Mouse (Mus musculus): ENCODE results near the gene Gm10643. TPM values are rescaled to one million over a fixed set of nuclear protein-coding genes. Genes with fewer than 3 reads are reported as not detected.

The Gm10643 gene
- polyA plus RNA-seq, 1 experiment from 2014 or later: 1.2 TPM

DNA sequence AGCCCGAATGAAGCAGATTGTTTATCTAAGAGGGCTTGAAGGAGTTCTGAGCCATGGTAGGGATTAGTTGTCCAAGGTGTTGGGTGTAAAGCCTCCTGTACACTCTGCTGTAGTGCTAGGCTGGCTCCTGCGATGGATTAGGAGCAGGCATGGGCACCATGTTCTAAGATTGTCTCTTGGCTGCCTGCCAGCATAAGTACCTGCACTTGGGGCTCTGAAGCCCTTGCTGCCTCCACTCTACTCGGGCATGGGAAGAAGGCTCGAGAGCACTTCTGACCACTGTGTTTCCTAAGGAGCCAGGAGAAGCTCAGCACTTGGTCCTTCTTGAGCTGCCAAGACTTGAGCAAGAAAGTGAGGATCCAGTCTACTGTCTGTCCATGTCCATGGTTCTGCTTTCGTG is 14.3 kb upstream of the Gm10643 start:
- DNase-seq (ENCODE audit: low spot score) (no peak), ATAC-seq (replicated peaks; ENCODE audit: insufficient number of reproducible peaks, low FRiP score, low TSS enrichment, low read depth) (no peak)
- H3K27me3 ChIP-seq (ENCODE audit: control insufficient read depth, insufficient read depth, low read length): no peaks in the 10 kb centered on the region
- H3K4me1 ChIP-seq (ENCODE audit: control insufficient read depth, insufficient read depth, low read length): no peaks in the 10 kb centered on the region
- H3K36me3 ChIP-seq (replicated peaks; ENCODE audit: control insufficient read depth, insufficient read depth, low read depth, low read length): peaks cover 3% of the 10 kb centered on the region; the same call in 1 of the 2 replicates
- H3K9ac ChIP-seq (replicated peaks; ENCODE audit: low read length): no peak overlapping the region
- no peak overlapping the region for H3K27ac ChIP-seq (replicated peaks; ENCODE audit: low read depth, low read length)
- WGBS: 90% methylated on average over 5 of the region's 5 CpGs
- no peak overlapping the region for H3K4me3 ChIP-seq (ENCODE audit: low read depth, low read length)
- no peaks in the 10 kb centered on the region for H3K9me3 ChIP-seq (replicated peaks; ENCODE audit: control insufficient read depth, low read length)
- H3K4me2 ChIP-seq (ENCODE audit: low read depth, low read length): no peak overlapping the region

DNA sequence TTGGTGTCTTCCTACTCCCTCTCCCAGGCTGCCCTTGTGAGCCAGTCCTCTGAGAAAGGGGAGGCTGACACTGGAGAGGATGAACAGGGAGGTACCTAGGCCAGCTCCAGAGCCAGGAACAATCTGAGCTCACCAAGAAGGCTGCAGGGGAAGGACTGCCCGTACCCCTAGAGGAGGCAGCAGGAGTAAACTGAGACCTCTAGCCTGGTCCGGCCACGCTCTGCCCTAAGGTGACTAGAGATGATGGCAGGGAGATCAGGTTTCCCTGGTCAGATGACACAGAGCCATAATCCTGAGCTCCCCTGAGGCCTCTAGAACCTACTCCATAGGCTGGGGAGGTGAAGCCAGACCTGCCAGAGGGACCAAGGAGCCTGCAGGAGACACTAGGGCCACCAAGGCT is 11.9 kb upstream of the Gm10643 start:
- no peaks in the 10 kb centered on the region for H3K9me3 ChIP-seq (replicated peaks; ENCODE audit: control insufficient read depth, low read length)
- H3K27ac ChIP-seq (replicated peaks; ENCODE audit: low read depth, low read length): no peak overlapping the region
- H3K4me3 ChIP-seq (ENCODE audit: low read depth, low read length): no peak overlapping the region
- DNase-seq (ENCODE audit: low spot score): no peak
- no peak overlapping the region for H3K4me2 ChIP-seq (ENCODE audit: low read depth, low read length)
- H3K27me3 ChIP-seq (ENCODE audit: control insufficient read depth, insufficient read depth, low read length): no peaks in the 10 kb centered on the region
- 47% methylated on average over 3 of the region's 3 CpGs for WGBS
- no peaks in the 10 kb centered on the region for H3K36me3 ChIP-seq (replicated peaks; ENCODE audit: control insufficient read depth, insufficient read depth, low read depth, low read length)
- H3K9ac ChIP-seq (replicated peaks; ENCODE audit: low read length): no peak overlapping the region
- H3K4me1 ChIP-seq (ENCODE audit: control insufficient read depth, insufficient read depth, low read length): no peaks in the 10 kb centered on the region
- ATAC-seq (replicated peaks; ENCODE audit: insufficient number of reproducible peaks, low FRiP score, low TSS enrichment, low read depth): no peak

DNA sequence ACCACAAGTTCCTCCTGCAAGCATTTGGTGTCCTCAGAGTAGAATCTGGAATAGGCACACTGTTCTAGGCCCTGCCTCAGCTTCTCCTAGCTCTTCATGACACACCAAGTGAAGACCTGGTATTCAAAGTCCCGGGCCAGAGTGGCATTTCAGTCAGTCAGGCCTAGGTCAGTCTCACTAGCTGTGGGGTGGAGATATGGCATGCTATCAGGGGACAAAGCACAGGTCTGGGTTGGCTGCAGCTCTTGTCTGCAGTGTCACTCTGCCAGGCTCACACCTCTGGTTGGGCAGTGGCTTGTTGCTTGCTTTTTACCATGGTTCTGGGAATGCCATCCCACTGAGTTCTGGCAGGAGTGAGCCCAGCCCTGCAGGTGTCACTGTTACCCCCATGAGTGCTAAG is 11.5 kb upstream of the Gm10643 start:
- ATAC-seq (replicated peaks; ENCODE audit: insufficient number of reproducible peaks, low FRiP score, low TSS enrichment, low read depth) (no peak), DNase-seq (ENCODE audit: low spot score) (no peak)
- H3K27ac ChIP-seq (replicated peaks; ENCODE audit: low read depth, low read length): no peak overlapping the region
- no peaks in the 10 kb centered on the region for H3K27me3 ChIP-seq (ENCODE audit: control insufficient read depth, insufficient read depth, low read length)
- no peaks in the 10 kb centered on the region for H3K36me3 ChIP-seq (replicated peaks; ENCODE audit: control insufficient read depth, insufficient read depth, low read depth, low read length)
- H3K9ac ChIP-seq (replicated peaks; ENCODE audit: low read length): no peak overlapping the region
- H3K4me2 ChIP-seq (ENCODE audit: low read depth, low read length): no peak overlapping the region
- H3K4me1 ChIP-seq (ENCODE audit: control insufficient read depth, insufficient read depth, low read length): no peaks in the 10 kb centered on the region
- no peak overlapping the region for H3K4me3 ChIP-seq (ENCODE audit: low read depth, low read length)
- 79% methylated on average over 1 of the region's 1 CpGs for WGBS
- no peaks in the 10 kb centered on the region for H3K9me3 ChIP-seq (replicated peaks; ENCODE audit: control insufficient read depth, low read length)

DNA sequence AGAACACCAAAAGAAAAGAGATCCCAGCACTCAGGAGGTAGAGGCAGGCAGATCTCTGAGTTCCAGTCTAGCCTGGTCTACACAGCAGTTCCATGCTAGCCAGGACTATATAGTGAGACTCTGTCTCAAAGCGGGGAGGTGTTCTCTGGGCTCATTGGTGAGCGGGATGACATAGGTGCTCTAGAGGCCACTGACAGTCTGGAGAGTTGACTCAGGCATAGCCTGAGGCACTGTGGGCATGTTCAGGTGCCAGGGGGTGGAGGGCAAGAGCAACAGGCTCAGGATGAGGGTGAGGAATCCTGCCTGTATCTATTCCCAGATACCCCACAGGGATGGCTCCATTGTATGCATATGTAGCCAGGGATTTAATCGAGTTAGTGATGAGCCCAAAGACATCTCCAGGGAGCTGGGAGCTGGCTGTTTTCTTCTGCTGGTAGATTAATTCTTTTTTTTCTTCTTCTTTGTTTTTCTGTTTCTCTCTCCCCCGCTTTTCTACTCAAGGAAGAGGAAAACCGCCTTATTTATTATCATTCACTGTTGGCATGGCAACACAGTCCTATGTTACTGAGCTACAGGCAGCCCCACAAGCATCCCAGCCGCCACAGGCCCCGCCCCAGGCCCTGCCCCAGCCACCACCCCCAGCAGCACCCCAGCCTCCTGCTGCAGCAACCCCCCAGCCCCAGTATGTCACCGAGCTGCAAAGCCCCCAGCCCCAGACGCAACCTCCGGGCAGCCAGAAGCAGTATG is 8.5 kb upstream of the Gm10643 start:
- 64% methylated on average over 10 of the region's 10 CpGs for WGBS
- no peak for DNase-seq (ENCODE audit: low spot score)

DNA sequence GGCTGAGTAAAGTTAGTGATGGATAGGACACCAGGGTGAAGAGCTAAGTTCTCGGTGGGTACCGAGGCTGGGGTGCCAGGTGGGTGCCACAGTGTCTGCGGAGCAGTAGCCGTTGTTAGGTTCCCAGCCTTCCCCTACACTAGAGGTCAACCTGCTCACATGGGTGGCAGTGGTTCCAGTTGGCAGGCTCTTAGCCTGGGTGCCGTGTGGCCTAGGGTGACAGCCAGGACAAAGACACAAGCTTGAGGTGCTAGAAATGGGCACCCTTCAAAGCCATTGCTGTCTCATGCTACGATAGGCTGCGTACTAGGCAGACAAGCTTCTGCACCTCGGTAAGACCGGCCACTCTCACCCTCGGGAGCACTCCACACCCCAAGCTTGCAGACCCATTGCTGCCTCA is 7.4 kb upstream of the Gm10643 start:
- H3K4me3 ChIP-seq (ENCODE audit: low read depth, low read length): no peak overlapping the region
- H3K9ac ChIP-seq (replicated peaks; ENCODE audit: low read length): no peak overlapping the region; the same call in 1 of the 2 replicates
- no peaks in the 10 kb centered on the region for H3K36me3 ChIP-seq (replicated peaks; ENCODE audit: control insufficient read depth, insufficient read depth, low read depth, low read length)
- no peak for DNase-seq (ENCODE audit: low spot score)
- H3K4me1 ChIP-seq (ENCODE audit: control insufficient read depth, insufficient read depth, low read length): peaks cover 2% of the 10 kb centered on the region; the same call in 1 of the 2 replicates
- no peak overlapping the region for H3K4me2 ChIP-seq (ENCODE audit: low read depth, low read length)
- 88% methylated on average over 10 of the region's 10 CpGs for WGBS
- H3K9me3 ChIP-seq (replicated peaks; ENCODE audit: control insufficient read depth, low read length): no peaks in the 10 kb centered on the region
- H3K27me3 ChIP-seq (ENCODE audit: control insufficient read depth, insufficient read depth, low read length): no peaks in the 10 kb centered on the region
- H3K27ac ChIP-seq (replicated peaks; ENCODE audit: low read depth, low read length): no peak overlapping the region
- ATAC-seq (replicated peaks; ENCODE audit: insufficient number of reproducible peaks, low FRiP score, low TSS enrichment, low read depth): no peak

More for the DNA sequence above, 8.5 kb upstream of the Gm10643 start:
- H3K27ac ChIP-seq (replicated peaks; ENCODE audit: low read depth, low read length): no peak overlapping the region
- H3K9me3 ChIP-seq (replicated peaks; ENCODE audit: control insufficient read depth, low read length): no peaks in the 10 kb centered on the region
- no peak overlapping the region for H3K4me2 ChIP-seq (ENCODE audit: low read depth, low read length)
- H3K27me3 ChIP-seq (ENCODE audit: control insufficient read depth, insufficient read depth, low read length): no peaks in the 10 kb centered on the region
- ATAC-seq (replicated peaks; ENCODE audit: insufficient number of reproducible peaks, low FRiP score, low TSS enrichment, low read depth): no peak
- peaks cover 2% of the 10 kb centered on the region; the same call in 1 of the 2 replicates for H3K4me1 ChIP-seq (ENCODE audit: control insufficient read depth, insufficient read depth, low read length)
- no peaks in the 10 kb centered on the region for H3K36me3 ChIP-seq (replicated peaks; ENCODE audit: control insufficient read depth, insufficient read depth, low read depth, low read length)
- no peak overlapping the region for H3K4me3 ChIP-seq (ENCODE audit: low read depth, low read length)
- H3K9ac ChIP-seq (replicated peaks; ENCODE audit: low read length): no peak overlapping the region

DNA sequence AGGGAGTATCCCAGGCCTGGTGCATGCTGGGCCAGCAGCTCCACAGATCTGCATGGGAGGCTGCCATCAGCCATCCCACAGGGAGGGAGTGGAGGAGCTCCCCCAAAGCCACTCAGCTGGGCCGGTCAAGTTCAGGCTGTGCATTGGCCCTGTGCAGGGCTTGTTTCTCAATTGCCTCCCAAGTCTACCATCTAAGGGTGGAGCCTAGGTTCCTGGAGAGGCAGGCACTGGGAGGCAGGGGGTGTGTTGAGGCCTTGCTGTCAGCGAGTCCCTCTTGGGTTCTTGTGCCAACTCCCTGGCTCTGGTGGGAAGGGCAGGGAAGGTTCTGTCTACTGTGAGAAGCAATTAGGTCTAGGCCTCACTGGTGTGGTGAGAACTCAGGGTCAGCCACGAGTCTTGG is 7.0 kb upstream of the Gm10643 start:
- DNase-seq (ENCODE audit: low spot score): no peak
- 74% methylated on average over 3 of the region's 3 CpGs for WGBS
- no peak for ATAC-seq (replicated peaks; ENCODE audit: insufficient number of reproducible peaks, low FRiP score, low TSS enrichment, low read depth)
- Histone ChIP-seq H3K27me3 (ENCODE audit: control insufficient read depth, insufficient read depth, low read length) (no peaks in the 10 kb centered on the region), H3K36me3 (replicated peaks; ENCODE audit: control insufficient read depth, insufficient read depth, low read depth, low read length) (no peaks in the 10 kb centered on the region), H3K4me1 (ENCODE audit: control insufficient read depth, insufficient read depth, low read length) (peaks cover 2% of the 10 kb centered on the region; the same call in 1 of the 2 replicates), H3K4me3 (ENCODE audit: low read depth, low read length) (no peak overlapping the region), H3K9me3 (replicated peaks; ENCODE audit: control insufficient read depth, low read length) (no peaks in the 10 kb centered on the region), H3K9ac (replicated peaks; ENCODE audit: low read length) (no peak overlapping the region), H3K4me2 (ENCODE audit: low read depth, low read length) (no peak overlapping the region), H3K27ac (replicated peaks; ENCODE audit: low read depth, low read length) (no peak overlapping the region)

DNA sequence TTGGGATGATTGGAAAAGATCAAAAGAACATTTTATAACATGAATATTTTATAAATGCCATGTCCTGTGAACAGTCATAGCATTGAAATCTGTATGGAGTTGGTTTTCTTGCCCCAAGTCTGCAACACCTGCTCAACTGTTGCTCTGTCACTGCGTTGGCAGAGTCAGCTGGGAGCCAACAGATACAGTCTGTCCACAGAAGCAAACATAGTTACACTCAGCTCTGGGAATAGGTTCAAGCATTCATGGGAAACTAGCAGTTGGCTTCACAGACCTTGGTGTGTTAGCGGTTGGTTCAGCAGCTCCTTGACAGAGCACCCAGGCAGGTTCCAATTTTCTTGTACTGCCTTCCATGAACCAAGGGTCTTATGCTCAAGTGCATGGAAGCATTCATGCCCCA is 5.7 kb upstream of the Gm10643 start:
- no peak for DNase-seq (ENCODE audit: low spot score)
- no peak overlapping the region for H3K9ac ChIP-seq (replicated peaks; ENCODE audit: low read length)
- no peak overlapping the region for H3K4me3 ChIP-seq (ENCODE audit: low read depth, low read length)
- no peak for ATAC-seq (replicated peaks; ENCODE audit: insufficient number of reproducible peaks, low FRiP score, low TSS enrichment, low read depth)
- WGBS: 87% methylated on average over 2 of the region's 2 CpGs
- no peaks in the 10 kb centered on the region for H3K27me3 ChIP-seq (ENCODE audit: control insufficient read depth, insufficient read depth, low read length)
- H3K4me1 ChIP-seq (ENCODE audit: control insufficient read depth, insufficient read depth, low read length): peaks cover 2% of the 10 kb centered on the region; the same call in 1 of the 2 replicates
- H3K9me3 ChIP-seq (replicated peaks; ENCODE audit: control insufficient read depth, low read length): no peaks in the 10 kb centered on the region
- no peak overlapping the region for H3K27ac ChIP-seq (replicated peaks; ENCODE audit: low read depth, low read length)
- H3K4me2 ChIP-seq (ENCODE audit: low read depth, low read length): no peak overlapping the region
- no peaks in the 10 kb centered on the region for H3K36me3 ChIP-seq (replicated peaks; ENCODE audit: control insufficient read depth, insufficient read depth, low read depth, low read length)

DNA sequence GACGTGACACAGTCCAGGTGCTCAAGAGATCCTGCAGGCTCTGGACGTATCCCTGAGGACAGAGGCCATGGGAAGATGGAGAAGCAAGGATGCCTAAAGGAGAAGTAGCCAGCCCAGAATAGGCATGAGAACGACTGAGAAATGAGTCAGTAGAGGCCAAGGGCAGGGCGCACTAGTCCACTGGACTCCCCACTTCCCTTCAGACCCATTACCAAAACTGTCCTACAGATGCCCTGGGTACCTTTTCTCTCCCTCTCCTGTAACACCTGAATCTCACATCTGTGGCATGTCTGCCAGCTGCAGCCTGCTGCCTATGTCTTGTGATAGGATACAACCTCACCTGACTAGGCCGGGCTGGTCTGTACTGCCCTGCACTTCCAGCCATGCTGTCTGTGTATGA is 5.3 kb upstream of the Gm10643 start:
- H3K9ac ChIP-seq (replicated peaks; ENCODE audit: low read length): no peak overlapping the region
- no peaks in the 10 kb centered on the region for H3K36me3 ChIP-seq (replicated peaks; ENCODE audit: control insufficient read depth, insufficient read depth, low read depth, low read length)
- H3K27ac ChIP-seq (replicated peaks; ENCODE audit: low read depth, low read length): no peak overlapping the region
- H3K9me3 ChIP-seq (replicated peaks; ENCODE audit: control insufficient read depth, low read length): no peaks in the 10 kb centered on the region
- H3K27me3 ChIP-seq (ENCODE audit: control insufficient read depth, insufficient read depth, low read length): no peaks in the 10 kb centered on the region
- no peak overlapping the region for H3K4me2 ChIP-seq (ENCODE audit: low read depth, low read length)
- DNase-seq (ENCODE audit: low spot score) (no peak), ATAC-seq (replicated peaks; ENCODE audit: insufficient number of reproducible peaks, low FRiP score, low TSS enrichment, low read depth) (no peak)
- no peak overlapping the region for H3K4me3 ChIP-seq (ENCODE audit: low read depth, low read length)
- WGBS: 89% methylated on average over 5 of the region's 5 CpGs
- peaks cover 2% of the 10 kb centered on the region; the same call in 1 of the 2 replicates for H3K4me1 ChIP-seq (ENCODE audit: control insufficient read depth, insufficient read depth, low read length)

Data from embryonic facial prominence, embryonic 11.5 days (tissue).